Mouse (Mus musculus) urinary bladder, postnatal 25 days (tissue): ENCODE results near the gene E130308A19Rik.
"Not testable (repeated sequence)": the region's sequence is repeated elsewhere in the genome, so short reads cannot be mapped to it uniquely, and the experiment has no call there.

Source experiments
- DNase-seq: peaks from one replicate; pipeline ENCODE4 v3.0.0; 2022; ENCODE audit warnings: low spot score

E130308A19Rik gene

DNA sequence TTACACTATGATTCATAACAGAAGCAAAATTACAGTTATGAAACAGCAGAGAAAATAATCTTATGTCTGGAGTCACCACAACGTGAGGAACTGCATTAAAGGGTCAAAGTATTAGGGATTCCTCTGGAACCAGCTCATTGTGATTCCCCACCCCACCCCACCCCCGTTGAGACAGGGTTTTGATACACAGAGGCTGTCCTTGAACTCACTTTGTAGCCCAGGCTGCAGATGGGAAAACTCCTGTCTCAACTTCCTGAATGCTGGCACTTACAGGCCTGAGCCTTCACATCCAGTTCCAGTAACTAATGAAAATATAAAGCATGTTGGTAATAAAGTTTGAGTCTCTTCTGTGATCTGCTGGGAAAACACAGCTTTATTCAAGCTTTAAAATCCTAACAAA lies 159.4 kb downstream of the E130308A19Rik start:
- no peak for DNase-seq

DNA sequence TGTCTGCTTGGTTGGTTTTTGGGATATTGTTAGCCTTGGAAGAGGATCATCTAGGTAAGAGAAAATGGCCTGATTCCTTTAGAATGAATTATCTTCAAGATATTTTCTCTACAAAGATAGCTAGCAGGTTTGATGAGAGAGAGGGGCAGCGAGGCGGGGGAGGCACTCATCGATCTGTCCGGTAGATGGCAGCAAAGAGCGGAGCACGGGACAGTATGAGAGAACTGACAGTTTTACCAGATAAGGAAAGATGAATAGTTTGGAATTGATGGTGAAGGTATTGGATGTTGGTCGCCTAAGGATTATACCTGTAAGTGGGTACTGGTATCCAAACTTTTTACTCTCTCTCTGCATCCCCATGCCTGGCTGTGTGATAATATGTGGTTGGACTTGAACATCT lies 160.7 kb downstream of the E130308A19Rik start:
- peak; percentile 82 for DNase-seq

DNA sequence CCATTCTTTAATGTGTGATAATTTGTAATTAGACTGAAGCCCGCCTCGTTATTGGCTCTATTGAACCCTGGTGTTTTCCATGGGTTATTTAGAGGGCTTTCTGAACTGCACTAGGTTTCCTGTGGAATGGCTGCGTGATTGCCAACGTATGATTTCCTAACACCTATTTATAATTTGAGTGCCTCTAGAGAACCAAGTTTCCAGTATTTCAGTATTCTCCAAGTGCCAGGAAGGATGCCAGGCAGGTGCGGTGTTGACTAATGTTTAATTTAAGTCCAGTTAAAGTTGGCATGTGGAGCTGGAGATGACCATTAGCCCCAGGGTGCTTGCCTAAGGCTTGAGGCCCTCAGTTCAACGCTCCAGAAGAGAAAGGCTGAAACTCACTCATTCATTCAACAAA lies 161.1 kb downstream of the E130308A19Rik start:
- DNase-seq, result no peak

DNA sequence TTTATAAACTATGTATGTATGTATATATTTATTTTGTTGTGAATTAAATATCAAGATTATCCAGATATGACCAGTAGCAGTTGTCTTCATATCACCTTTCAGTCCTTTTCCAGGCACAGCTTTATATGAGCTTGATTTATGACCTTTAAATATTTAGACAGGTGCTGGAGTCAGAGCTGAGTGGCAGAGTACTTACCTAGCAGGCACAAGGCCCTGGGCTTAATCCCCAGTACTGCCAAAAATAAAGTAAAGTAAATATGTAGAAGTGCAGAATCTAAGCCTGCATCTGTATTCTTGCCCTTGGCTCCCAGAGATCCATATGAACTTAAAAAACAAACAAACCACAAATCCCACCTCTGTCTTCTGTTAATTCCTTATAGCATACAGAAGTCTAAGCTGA lies 163.0 kb downstream of the E130308A19Rik start:
- no peak for DNase-seq

DNA sequence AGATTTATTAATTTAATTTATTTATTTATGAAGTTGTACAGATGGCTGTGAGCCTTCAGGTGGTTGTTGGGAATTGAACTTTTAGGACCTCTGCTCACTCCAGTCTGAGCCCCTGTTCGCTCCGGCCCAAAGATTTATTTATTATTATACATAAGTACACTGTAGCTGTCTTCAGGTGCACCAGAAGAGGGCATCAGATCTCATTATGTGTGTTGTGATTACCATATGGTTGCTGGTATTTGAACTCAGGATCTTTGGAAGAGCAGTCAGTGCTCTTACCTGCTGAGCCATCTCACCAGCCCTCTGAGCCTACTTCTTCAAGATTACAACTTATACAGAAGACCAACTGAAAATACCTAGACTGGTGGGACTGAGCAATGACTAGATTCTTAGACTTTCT lies 167.6 kb downstream of the E130308A19Rik start:
- DNase-seq, result not testable (repeated sequence)

DNA sequence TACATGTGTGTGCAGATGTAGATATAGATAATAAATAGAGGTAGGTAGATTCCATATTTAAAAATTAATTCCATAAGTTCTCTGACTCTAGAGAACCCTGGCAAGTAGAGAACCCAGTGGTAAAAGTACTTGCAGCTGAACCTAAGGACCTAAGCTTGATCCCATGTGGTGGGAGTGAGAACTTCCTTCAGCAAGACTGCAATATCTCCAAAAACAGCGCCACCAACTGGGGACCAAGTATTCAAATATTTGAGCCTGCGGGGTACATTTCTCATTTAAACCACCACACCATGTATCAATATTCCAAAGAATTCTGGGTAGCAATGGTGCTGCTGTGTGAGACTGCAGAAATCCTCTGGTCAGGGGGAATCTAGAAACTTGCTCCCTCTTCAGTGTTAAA lies 168.1 kb downstream of the E130308A19Rik start:
- no peak for DNase-seq

DNA sequence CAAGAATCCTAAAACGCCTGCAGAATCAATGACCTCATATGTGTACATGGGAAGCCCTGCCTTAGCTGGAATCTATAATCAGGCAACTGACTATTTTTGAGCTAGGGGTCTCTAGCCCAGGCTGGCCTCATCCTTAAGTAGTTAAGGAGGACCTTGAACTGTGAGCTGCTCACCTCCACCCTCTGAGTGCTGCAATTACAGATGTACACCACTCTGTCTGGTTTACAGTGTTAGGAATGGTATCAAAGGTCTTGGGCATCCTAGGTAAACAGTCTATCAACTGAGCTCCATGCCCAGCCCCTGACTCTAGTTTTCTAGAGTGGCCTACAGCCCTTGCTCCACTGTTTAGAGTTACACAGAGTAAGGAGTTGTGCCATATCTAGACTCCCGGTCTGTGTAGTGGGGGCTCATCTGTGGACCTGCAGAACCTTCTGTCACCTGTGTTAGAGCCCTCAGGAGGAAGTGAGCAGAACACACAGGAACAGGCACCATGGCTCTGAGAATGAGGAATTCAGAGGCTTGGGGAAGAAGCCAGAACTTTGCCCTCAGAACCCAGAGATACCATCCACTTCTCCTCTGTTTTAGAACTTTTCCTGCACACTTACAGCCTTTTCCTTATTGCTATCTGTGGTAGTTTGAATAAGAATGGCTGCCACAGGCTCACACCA lies 169.9 kb downstream of the E130308A19Rik start:
- DNase-seq, result no peak

DNA sequence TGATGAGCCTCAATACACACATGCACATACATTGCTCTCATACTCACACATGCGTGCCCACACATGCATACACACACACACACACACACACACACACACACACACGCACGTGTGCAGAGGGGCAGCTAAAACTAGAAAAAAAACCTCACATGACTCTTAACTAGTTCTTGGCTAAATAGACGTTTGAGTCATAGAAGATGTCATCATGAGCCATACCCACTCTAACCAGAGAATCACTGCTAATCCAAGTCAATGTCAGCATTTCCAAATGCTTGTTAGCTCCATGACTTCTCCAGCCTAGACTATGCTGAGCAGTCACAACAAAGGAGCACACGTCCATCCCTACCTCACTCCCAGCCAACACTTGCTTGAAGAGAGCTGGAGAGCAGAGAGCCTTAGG lies 174.2 kb downstream of the E130308A19Rik start:
- DNase-seq, result no peak

DNA sequence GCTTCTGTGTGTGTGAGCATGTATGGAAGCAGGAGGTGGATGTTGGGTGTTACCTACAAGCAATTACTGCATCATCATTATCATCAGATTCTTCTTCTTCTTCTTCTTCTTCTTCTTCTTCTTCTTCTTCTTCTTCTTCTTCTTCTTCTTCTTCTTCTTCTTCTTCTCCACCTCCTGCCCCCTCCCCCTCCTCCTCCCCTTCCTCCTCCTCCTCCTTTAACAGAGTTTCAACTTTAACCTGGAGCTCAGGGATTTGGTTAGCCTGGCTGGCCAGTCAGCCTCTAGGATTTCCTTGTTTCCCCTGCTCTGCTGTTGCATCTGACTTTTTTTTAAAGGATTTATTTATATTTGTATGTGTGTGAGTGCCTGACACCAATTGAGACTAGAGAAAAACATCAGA lies 175.5 kb downstream of the E130308A19Rik start, which contains the start of gene Inip:
Gene Inip (minus strand): TSS at position 101 of the 400 bp plus-strand sequence.
- DNase-seq, result no peak

DNA sequence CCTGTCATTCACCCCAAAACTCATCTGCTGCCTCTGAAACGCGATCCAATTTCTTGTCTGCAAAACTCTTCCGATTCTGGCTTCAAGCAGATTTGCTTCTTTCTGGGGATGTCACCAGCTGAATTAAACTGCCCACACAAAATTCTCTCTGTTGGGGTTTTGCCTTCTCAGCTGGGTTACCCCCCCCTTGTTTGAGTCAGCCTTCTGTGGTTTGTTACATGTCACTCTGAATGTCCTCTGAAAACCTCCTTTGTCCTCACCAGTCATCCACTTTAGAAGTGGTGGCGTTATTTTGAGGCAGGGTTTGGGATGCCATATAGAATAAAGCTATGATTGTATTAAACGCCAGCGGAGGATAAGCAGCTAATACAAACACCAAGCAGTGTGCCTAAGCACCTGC lies 176.1 kb downstream of the E130308A19Rik start:
- no peak for DNase-seq

DNA sequence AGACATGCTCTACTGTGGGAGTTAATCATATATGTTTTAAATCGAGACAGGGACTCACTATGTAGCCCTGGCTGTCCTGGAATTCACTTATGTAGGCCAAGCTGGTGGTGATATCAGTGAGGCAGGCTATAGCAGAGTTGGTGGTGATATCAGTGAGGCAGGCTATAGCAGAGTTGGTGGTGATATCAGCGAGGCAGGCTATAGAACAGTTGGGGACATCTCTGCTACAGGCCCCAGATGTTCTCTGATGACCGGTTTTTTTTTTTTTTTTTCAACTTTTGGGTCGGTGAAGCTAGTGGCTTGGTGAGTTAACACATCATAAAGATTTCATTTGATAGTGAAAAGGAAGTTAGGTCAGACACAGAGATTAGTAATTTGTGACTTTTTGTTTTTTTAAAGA lies 176.8 kb downstream of the E130308A19Rik start:
- DNase-seq, result no peak

DNA sequence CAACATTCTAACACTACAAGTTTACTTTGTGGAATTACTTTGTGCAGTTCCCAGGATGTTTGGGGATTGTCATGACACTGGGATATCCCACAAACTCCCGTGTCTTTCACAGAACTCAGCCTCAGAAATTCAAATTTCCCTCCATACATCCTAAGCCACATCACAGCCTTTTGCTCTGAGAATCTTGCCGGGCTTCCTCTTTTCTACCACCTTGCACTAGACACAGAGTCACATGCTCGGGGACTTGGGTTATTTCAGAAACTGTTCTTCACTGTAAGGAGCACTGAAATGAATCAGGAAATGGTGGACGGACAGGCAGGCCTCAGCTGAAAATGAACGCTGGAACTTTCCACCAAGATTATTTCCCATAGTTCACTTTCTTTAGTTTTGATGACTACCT lies 177.3 kb downstream of the E130308A19Rik start:
- DNase-seq, result no peak

DNA sequence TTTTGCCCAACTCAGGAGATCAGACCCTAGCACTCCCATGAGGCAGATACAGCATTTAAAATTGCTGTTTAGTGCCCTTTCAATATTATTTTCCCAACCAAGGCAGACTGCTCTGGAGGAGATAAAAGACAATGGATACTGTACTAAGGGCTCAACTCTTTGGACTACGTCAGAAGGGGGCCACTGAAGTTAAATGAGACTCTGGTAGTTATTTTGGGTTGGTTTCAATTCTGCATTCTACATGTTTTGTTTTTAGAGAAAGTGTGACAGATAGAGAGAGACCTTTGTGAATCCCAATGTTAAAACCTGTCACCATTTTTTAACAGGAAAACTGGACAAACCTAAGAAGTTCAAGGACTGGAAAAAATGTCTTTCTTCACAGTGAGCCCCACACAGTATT lies 178.7 kb downstream of the E130308A19Rik start:
- no peak for DNase-seq

DNA sequence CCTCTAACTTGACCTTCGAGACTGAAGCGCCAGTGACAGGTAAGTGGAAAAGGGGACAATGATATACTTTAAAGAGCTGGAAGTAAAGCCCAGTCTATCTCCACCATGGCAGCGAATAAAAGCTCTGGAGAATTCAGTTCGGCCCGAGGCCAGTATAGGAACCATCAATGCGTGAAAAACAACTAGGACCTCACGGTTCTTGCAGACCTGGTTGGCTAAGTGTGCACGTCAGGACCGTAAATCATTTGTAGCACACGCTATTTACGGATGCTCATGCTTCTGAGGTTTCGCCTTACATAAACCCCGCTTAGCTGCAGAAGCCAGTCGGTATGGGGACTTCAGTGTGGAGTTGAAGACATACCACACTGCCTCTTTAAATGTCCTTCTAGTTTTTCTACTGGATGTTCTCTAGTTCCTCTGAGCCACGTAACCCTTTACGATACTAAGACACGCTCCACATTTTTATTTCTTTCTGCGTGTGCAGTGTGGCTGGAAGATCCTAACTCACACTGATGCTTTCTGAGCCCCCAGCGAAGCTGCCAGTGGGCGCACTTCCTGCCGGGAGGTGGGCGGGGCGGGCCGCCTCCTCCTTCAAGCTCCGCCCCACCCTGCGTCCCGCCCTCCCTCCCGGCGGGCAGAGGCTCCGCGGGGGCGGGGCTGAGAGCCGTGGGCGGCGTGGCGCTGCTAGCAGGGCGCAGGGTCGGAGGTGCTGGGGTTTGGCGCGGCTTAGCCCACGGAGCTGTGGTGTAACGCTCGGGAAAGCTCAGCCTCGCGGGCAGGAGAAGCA lies 179.4 kb downstream of the E130308A19Rik start, which contains the start of gene Snx30:
Gene Snx30 (plus strand): TSS at position 660 of the 787 bp plus-strand sequence.
- peak; percentile 86 for DNase-seq

DNA sequence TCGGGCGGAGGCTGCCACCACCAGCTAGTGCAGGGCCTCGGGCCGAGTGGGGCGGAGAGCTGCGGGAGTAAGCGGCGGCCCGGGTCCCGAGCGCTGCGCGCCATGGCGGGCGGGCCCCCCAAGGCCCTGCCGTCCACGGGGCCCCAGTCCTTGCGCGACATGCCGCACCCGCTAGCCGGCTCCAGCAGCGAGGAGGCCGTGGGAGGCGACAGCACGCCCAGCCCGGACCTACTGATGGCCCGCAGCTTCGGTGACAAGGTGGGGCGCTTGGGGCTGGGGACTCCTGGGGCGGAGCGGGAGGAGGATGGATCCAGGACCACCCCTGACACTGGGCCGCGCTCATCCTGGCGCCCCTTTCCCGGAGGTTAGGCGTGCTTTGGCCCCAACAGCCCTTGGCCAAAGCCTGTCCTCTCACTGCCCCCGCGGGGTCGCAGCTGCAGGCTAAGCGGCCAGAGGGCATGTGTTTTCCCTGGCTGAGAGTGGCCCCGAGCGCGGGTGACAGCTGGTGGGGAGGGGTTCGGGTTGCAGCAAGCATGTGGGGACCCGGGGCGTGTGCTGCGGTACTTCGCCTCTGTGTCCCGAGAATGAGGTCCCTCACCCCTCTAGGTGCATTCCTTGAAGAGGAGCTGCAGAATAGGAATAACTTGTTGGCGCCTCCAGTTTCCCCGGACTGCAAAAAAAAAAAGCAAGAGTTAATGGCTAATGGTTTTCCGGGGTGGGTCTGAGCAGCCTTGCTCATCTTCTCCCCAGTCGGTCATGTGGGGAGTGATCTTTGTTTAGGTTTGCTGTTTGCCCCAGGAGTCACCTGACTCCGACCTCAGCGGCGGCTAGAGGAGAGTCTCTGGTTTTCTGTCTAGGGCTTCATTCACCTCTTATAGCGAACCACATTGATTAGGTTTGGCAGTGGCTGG lies 180.2 kb downstream of the E130308A19Rik start:
- no peak for DNase-seq

DNA sequence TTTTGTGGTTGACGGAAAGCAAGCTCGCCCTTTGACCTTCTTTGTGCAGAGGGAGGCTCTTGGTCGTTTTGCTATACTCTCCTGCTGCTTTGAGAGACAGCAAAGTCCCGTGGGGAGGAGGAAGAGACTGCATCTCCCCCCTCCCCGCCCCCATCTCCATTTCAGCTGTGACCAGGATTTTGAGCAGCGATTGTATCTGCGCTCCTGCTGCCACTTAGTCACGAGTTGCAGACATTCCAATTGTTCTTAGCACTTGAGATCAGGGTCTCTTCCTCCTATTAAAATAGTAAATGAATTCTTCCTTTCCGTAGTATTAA lies 180.8 kb downstream of the E130308A19Rik start:
- DNase-seq, result no peak

DNA sequence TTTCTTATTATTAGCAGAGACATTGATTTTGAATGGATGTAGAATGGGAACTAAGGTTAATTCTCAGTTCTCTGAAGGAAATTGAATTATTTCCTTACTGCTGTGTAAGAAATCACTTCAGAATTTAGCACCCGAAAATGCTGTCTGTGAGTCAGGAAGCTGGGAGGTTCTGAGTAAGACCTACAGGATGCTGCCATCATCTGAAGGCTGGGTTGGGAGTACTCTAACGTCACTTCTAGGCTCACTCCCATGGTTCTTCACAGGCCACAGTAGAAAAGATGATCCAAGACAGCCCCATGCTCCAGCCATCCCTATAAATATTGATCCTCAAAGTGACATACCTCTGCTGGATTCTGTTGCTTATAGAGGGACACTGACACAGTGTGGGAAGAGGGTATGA lies 181.5 kb downstream of the E130308A19Rik start:
- no peak for DNase-seq

DNA sequence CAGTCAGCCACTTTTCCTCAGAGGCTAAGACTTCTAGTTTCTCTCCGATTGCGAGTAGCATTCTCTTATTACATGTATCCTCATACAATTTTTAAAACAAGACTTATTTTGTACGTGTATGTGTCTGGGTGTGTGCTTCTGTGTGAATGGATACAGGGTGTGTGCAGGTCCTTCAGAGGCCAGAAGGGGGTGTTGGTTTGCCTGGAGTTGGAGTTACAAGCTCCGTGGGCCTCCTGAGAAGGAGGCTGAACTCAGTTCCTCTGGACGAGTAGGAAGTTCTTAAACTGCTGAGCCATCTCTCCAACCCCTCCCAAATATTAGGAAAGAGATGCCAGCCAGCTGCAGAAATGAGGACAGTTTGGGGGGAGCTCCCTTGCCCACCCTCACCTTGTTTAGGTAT lies 182.4 kb downstream of the E130308A19Rik start:
- DNase-seq, result no peak
